Mouse (Mus musculus): ENCODE data around the gene Grid1. TPM values are rescaled to one million over a fixed set of nuclear protein-coding genes. Genes with fewer than 3 reads are reported as not detected.

The Grid1 gene
- not detected in 2 replicates for polyA plus RNA-seq (2012; ENCODE audit: insufficient read depth, insufficient read length, missing spikeins)

GRCm38 (mm10) chr14:34819919-34820652 is at the start of gene Grid1:
Grid1 (plus strand) TSS chr14:34820108.
- no peaks in the 10 kb centered on the region for H3K4me1 ChIP-seq (ENCODE audit: control insufficient read depth, insufficient read depth, insufficient read length, low read length)
- H3K4me3 ChIP-seq (ENCODE audit: insufficient read depth, low read depth, low read length): peak within 1 kb of the TSS; percentile 39
- no peak within 1 kb of the TSS for H3K27ac ChIP-seq (replicated peaks; ENCODE audit: low read depth, low read length)

- Histone ChIP-seq H3K4me1 (ENCODE audit: control insufficient read depth, insufficient read depth, insufficient read length, low read length) (peaks cover 3% of the 10 kb centered on the region; the same call in 1 of the 2 replicates), H3K27ac (replicated peaks; ENCODE audit: low read depth, low read length) (no peak overlapping the region), H3K4me3 (ENCODE audit: insufficient read depth, low read depth, low read length) (no peak overlapping the region)
These were observed 49.4 kb upstream of the Grid1 start for GRCm38 (mm10) chr14:34770467-34770866.

- no peak overlapping the region for H3K27ac ChIP-seq (replicated peaks; ENCODE audit: low read depth, low read length)
- H3K4me3 ChIP-seq (ENCODE audit: insufficient read depth, low read depth, low read length): no peak overlapping the region
- H3K4me1 ChIP-seq (ENCODE audit: control insufficient read depth, insufficient read depth, insufficient read length, low read length): peaks cover 3% of the 10 kb centered on the region; the same call in 1 of the 2 replicates
These were observed 48.3 kb upstream of the Grid1 start for GRCm38 (mm10) chr14:34771601-34772000.

- Histone ChIP-seq H3K27ac (replicated peaks; ENCODE audit: low read depth, low read length) (no peak overlapping the region), H3K4me3 (ENCODE audit: insufficient read depth, low read depth, low read length) (no peak overlapping the region), H3K4me1 (ENCODE audit: control insufficient read depth, insufficient read depth, insufficient read length, low read length) (peaks cover 3% of the 10 kb centered on the region; the same call in 1 of the 2 replicates)
These were observed 47.8 kb upstream of the Grid1 start for GRCm38 (mm10) chr14:34772132-34772531.

GRCm38 (mm10) chr14:34773681-34774080 is 46.2 kb upstream of the Grid1 start:
- Histone ChIP-seq H3K27ac (replicated peaks; ENCODE audit: low read depth, low read length) (no peak overlapping the region), H3K4me3 (ENCODE audit: insufficient read depth, low read depth, low read length) (no peak overlapping the region), H3K4me1 (ENCODE audit: control insufficient read depth, insufficient read depth, insufficient read length, low read length) (peaks cover 3% of the 10 kb centered on the region; the same call in 1 of the 2 replicates)

- H3K27ac ChIP-seq (replicated peaks; ENCODE audit: low read depth, low read length): no peak overlapping the region
- H3K4me3 ChIP-seq (ENCODE audit: insufficient read depth, low read depth, low read length): no peak overlapping the region
- H3K4me1 ChIP-seq (ENCODE audit: control insufficient read depth, insufficient read depth, insufficient read length, low read length): peaks cover under 1% of the 10 kb centered on the region; the same call in 1 of the 2 replicates
These were observed 45.7 kb upstream of the Grid1 start for GRCm38 (mm10) chr14:34774231-34774630.

- no peak overlapping the region for H3K27ac ChIP-seq (replicated peaks; ENCODE audit: low read depth, low read length)
- no peak overlapping the region for H3K4me3 ChIP-seq (ENCODE audit: insufficient read depth, low read depth, low read length)
- no peaks in the 10 kb centered on the region for H3K4me1 ChIP-seq (ENCODE audit: control insufficient read depth, insufficient read depth, insufficient read length, low read length)
These were observed 43.1 kb upstream of the Grid1 start for GRCm38 (mm10) chr14:34776719-34777385.

GRCm38 (mm10) chr14:34777810-34778209 is 42.1 kb upstream of the Grid1 start:
- no peak overlapping the region for H3K27ac ChIP-seq (replicated peaks; ENCODE audit: low read depth, low read length)
- no peak overlapping the region for H3K4me3 ChIP-seq (ENCODE audit: insufficient read depth, low read depth, low read length)
- H3K4me1 ChIP-seq (ENCODE audit: control insufficient read depth, insufficient read depth, insufficient read length, low read length): no peaks in the 10 kb centered on the region

- H3K4me1 ChIP-seq (ENCODE audit: control insufficient read depth, insufficient read depth, insufficient read length, low read length): no peaks in the 10 kb centered on the region
- no peak overlapping the region for H3K27ac ChIP-seq (replicated peaks; ENCODE audit: low read depth, low read length)
- H3K4me3 ChIP-seq (ENCODE audit: insufficient read depth, low read depth, low read length): no peak overlapping the region
These were observed 41.1 kb upstream of the Grid1 start for GRCm38 (mm10) chr14:34778760-34779159.

- Histone ChIP-seq H3K4me3 (ENCODE audit: insufficient read depth, low read depth, low read length) (no peak overlapping the region), H3K27ac (replicated peaks; ENCODE audit: low read depth, low read length) (no peak overlapping the region), H3K4me1 (ENCODE audit: control insufficient read depth, insufficient read depth, insufficient read length, low read length) (no peaks in the 10 kb centered on the region)
These were observed 26.4 kb upstream of the Grid1 start for GRCm38 (mm10) chr14:34793406-34794037.

- H3K4me1 ChIP-seq (ENCODE audit: control insufficient read depth, insufficient read depth, insufficient read length, low read length): no peaks in the 10 kb centered on the region
- no peak overlapping the region for H3K4me3 ChIP-seq (ENCODE audit: insufficient read depth, low read depth, low read length)
- no peak overlapping the region for H3K27ac ChIP-seq (replicated peaks; ENCODE audit: low read depth, low read length)
These were observed 9.0 kb upstream of the Grid1 start for GRCm38 (mm10) chr14:34810763-34811489.

- Histone ChIP-seq H3K4me3 (ENCODE audit: insufficient read depth, low read depth, low read length) (no peak overlapping the region), H3K4me1 (ENCODE audit: control insufficient read depth, insufficient read depth, insufficient read length, low read length) (no peaks in the 10 kb centered on the region), H3K27ac (replicated peaks; ENCODE audit: low read depth, low read length) (no peak overlapping the region)
These were observed 8.5 kb upstream of the Grid1 start for GRCm38 (mm10) chr14:34811490-34811808.

- no peak overlapping the region for H3K4me3 ChIP-seq (ENCODE audit: insufficient read depth, low read depth, low read length)
- H3K4me1 ChIP-seq (ENCODE audit: control insufficient read depth, insufficient read depth, insufficient read length, low read length): no peaks in the 10 kb centered on the region
- no peak overlapping the region for H3K27ac ChIP-seq (replicated peaks; ENCODE audit: low read depth, low read length)
These were observed 3.6 kb upstream of the Grid1 start for GRCm38 (mm10) chr14:34816301-34816700.

- H3K4me1 ChIP-seq (ENCODE audit: control insufficient read depth, insufficient read depth, insufficient read length, low read length): no peaks in the 10 kb centered on the region
- H3K27ac ChIP-seq (replicated peaks; ENCODE audit: low read depth, low read length): no peak overlapping the region
- no peak overlapping the region for H3K4me3 ChIP-seq (ENCODE audit: insufficient read depth, low read depth, low read length)
These were observed 1.4 kb upstream of the Grid1 start for GRCm38 (mm10) chr14:34818387-34818980.

Data from brown adipose tissue, adult 24 weeks (tissue).